Mouse (Mus musculus): ENCODE results near the gene Sik1.

The Sik1 gene

DNA sequence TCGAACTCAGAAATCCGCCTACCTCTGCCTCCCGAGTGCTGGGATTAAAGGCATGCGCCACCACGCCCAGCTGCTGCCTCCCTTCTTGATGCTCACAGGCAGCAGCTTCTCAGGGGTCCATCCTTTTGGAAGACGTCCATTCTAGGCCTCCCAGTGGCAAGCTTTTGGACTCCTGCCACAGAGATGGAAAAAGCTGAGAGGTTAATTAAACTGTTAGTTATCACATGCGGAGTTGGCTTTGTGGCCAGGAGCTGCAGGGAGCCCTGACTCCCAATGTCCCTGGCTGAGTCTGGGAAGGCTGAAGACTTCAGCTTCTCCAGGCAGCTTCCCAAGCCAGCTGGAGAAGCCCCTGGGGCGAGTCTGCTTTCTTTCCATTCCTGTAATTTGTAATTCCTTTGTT, 49.6 kb downstream of the Sik1 start:
- no peak for DNase-seq

DNA sequence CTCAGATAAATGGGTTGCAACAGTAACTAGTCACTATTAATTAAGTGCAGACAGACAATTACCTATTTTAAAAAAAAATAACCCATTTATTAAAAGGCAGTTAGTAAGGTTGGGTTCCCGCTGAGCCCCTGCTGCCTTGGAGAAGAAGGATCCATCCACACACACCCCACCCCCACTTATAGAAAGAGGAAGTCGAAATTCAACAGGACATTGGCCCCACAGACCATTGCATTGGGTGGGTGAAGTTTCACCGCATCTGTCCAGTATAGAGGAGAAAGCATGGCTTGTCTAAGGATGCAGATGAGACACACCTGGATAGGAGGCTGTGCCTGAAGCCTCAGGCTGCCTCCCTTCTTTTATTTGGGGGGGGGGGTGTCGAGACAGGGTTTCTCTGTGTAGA, 50.0 kb downstream of the Sik1 start:
- DNase-seq: no peak

DNA sequence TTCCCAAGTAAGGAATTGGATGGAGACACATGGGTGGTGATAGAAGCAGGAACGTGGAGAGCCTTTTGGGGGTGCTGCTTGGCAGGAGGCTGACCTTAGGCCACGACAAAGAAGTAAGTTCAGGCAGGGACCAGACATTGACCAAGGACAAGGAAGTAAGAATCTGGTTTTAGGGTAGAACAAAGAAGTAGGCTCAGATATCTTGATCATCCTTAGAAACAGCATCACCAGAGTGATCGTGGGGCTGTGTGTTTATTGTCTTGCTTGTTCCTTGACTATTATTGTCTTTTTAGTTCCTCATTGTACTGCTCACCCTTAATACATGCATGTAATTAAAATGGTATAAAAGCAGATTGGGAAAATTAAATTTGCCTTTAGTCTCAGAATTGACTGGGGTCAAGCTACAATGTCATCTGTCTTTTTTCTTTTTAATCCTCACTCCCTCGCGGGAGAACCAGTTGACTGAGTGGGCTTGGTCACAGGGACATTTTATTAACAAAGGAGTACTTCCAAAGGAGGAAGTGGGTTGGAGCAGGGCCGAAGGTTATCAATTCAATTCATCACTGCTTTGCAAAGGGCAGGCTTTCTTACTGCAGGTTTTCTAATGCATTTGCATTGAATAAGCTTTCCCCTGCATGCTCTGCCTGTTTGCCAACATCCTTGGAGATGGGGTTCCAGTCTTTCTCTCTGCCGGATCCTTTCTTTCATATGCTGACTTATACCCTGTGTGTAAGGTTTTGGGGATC, 53.2 kb downstream of the Sik1 start:
- no peak for DNase-seq

DNA sequence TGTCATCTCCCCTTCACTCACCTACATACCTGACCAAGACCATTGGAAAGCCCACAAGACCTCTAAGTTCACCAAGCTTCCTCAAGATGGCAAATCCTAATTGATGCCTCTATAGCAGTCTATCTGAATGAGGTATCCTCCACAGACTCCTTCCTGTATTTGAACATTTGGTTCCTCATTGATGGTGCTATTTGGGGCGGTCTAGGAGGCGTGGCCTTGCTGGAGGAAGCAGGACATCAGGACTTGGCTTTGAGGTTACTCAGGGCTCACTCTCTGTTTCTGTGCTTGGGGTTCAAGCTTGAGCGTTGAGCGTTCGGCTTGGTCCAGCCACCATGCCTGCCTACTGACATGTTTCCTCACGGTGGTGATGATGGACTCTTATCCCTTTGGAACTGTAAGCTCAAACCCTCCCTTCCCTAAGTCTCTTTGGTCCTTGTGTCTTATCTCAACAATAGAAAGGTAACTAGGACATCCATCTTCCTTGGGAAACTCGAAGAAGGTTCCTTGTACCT, 54.7 kb downstream of the Sik1 start:
- no peak for DNase-seq

DNA sequence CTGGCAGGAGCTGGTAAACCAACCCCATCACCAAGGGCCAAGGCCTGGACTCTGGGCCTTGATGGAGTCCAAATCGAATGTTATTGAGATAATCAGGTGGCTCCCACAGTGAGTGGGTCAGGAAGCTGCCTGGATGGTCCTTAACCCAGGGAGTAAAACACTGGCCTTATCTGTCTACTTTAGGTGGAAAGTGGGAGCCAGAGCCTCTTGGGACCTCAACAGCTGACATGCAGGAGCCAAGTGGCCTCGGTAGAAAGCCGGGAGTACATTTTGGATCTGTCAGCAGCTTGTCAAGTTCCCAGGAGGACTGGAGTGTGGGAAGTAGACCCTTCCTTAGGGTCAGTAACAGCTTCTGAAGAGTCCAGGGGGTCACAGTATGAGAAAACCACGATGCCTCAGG, 59.7 kb downstream of the Sik1 start:
- no peak for DNase-seq

Measured in kidney, adult 11 months (tissue).